Mouse (Mus musculus) spleen, postnatal 14 days (tissue): ENCODE results near the gene Zfp292.

ENCODE experiments used
- DNase-seq, 2 experiments: peaks; one replicate each; pipeline ENCODE4 v3.0.0; 2021 to 2022; ENCODE audit warnings: low spot score in 2 of 2

Gene Zfp292

DNA sequence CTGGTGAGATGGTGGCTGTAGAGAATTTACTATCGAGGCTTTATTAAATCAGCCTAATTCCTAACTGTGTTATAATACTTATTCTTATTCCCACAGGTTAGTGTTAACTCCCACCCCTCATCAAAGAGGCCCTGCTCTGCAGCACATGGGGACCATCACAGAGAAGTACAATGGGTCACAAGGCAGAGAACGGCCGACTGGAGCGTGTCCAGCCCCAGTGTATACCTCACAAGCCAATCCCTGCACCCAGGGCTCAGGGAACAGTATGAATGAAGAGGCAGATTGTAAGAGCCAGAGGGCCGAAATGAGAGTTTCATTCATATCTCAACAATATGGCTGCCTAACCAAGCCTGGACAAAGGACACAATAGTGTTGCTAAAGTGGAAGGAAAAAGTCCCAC is 86.5 kb downstream of the Zfp292 start:
- no peak for DNase-seq

DNA sequence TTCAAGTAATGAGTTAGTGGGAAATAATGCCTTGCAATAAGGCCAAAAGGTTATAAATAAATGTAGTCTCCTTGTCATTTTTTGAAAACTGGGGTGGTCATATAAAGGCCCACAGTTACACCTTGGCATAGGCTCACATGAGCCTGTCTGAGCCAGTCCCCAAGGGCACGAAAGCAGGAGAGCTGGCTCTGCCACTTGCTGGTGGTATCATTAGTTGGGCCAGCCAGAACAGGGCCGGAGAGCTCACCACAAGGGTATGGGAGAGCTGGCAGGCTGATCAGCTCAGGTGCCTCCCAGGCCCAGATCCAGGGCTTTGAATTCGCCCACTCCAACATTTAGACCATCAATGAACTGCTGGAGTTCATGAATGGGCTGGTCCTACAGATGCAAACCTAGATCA is 96.3 kb downstream of the Zfp292 start:
- DNase-seq = no peak

DNA sequence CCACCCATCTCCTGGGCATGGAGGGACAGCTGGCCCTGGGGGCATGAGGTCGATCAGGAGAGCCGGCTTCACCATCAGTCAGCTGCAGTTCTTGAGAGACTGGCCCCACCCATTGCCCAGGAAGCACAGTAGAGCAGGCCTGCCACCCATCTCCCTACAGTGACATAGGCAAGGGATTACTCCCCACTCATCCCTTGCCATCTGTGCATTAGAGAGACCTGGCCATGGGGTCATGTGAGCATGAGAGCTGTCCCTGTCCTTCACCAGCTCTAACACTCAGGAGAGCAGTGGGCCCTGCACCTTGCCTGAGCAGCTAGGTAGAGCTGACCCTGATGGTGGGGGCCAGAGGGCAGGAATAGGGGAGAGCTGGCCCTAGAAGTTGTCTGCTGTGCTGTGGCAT is 97.1 kb downstream of the Zfp292 start:
- DNase-seq = no peak

DNA sequence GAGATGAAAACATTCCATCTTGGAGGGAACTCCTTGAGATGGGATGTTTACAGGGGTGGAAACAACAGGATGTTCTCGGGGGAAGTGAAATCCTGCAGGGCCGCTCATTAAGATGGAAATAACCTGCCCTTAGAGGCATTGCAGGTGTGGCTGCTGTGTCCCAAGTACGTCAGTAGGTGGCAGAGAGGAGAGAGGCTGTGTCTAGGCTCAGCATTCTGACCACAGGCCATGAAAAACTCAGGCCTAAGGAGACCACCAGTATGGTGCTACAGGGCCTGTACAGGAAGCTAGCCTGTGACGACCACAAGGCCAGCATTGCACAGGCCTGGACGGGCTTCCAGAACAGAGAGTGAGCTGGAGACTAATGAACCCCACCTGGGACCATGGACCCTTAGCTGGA is 97.9 kb downstream of the Zfp292 start:
- no peak for DNase-seq

DNA sequence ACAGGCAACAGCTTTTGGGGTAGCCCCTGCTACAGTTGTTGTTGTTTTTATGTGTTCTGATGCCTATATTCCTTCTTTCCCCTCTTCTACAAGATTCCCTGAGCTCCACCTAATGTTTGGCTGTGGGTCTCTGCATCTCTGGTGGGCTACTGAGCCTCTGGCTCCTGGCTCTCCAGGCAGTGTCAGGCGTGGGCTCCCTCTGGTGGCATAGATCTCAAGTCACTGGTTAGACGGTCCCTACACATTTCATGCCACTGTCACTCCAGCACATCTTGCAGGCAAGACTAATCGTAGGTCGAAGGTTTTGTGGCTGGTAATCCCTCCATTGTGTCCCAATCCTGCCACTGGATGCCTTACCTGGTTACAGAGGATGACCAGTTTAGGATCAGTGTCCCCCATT is 100.0 kb downstream of the Zfp292 start:
- DNase-seq = no peak

DNA sequence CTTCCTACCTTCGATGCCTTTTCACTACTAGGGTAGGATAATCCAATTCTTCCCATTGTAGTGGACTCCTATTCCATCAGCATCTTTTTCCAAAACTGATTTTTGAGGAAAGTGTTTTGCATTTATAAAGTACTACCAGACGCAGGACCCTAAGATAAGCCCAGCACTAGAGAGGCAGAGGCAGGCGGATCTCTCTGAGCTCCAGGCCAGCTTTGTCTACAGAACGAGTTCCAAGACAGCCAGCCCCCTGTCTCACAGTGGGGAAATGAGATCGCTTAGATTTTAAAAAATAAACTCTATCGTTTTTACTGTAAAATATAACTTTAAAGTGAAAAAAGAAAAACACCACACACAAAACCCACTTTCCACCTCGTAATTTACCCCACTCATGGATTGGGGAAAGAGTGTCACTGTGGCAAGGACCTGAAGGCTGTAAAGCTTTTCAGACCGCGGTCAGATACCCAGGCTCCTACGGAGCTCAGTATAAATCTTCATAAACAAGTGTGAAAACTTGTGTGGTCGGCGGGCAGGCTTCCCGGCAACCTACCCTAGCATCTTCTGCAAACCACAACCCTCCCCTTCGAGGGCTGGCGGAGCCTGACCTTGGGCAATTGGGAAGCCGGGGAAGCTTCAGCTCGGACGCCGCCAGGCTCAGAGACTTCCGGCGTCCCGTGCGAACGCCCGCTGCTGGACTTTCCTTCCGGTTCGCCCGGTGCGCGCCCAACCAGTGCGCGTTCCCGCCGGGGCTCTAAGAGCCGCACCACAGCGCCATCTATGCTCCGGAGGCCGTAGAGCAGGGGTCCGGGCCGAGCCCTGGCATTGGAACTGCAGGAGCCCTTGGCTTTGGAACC is 104.9 kb downstream of the Zfp292 start, which contains the start of gene Smim8:
TSS of gene Smim8 (minus strand) at position 747 of the 851 bp plus-strand sequence.
- peak; percentile 84 to 91 for DNase-seq

DNA sequence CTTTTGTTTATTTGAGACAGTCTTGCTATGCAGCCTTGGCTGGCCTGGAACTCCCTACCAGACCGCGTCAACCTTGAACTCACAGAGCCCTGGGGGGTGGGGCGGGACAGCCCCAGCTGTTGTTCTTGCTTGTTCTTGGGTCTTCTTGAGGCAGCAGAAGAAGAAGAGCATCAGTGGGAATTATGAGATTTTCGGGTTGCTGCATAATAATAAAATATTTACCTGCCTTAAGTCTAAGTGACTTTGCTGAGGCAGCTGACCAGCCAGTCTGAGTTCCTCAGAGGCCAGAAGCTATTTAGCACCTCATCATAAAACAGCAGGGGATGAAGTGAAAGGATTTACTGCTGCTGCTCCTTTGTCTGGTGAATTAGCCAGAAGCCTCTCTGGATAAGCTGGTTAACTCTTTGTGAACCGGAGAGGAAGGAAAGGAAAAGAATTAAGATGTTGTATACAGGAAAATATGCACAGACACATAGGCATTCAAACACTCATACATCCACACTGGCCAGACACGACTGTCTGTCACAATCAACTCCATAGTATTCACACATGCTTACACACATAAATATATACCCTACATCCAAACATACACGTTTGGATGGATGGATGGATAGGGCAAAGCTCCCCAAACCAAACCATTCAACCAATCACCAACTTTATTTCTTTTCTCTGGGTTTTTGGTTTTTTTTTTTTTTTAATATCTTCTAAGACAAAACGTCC is 110.9 kb downstream of the Zfp292 start:
- no peak for DNase-seq

DNA sequence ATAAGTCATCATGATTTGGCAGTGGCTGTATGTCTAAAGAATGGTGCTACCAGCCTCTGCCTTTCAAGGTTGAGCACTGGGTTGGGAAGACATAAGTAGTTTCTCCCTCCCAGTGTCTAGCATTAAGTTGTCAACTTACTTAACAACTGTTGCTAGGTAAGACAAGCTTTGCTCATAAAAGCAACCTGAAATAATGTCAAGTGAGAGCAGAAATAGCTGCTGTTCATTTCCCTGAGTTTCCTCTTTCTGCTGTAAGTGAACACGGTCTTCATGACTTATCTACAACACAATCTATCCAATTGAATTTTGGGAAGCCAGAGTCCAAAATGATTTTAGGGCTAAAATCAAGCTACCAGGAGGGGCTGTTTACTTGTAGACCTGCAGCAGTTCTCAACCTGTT is 126.6 kb downstream of the Zfp292 start, which contains the start of gene Gm136:
TSS of gene Gm136 (minus strand) at position 101 of the 400 bp plus-strand sequence.
- no peak for DNase-seq
